Mouse (Mus musculus) bone marrow macrophage, adult 2 months (primary cell): ENCODE measurements at regions not wholly inside any gene's neighbourhood (a gene's known extent, or its start where the extent isn't known, plus 50 kb on each side); places are given as distances from the start of the nearest gene placed in this dataset.

Source experiments
- CTCF ChIP-seq: IDR thresholded peaks from 2 replicates; pipeline ENCODE4 v1.5.1; 2012; ENCODE audit warnings: low read depth, mild to moderate bottlenecking, low read length, moderate library complexity
- POLR2A ChIP-seq: IDR thresholded peaks from 2 replicates; pipeline ENCODE4 v1.6.1; 2012; ENCODE audit warnings: mild to moderate bottlenecking, low read depth, low read length, borderline replicate concordance

DNA sequence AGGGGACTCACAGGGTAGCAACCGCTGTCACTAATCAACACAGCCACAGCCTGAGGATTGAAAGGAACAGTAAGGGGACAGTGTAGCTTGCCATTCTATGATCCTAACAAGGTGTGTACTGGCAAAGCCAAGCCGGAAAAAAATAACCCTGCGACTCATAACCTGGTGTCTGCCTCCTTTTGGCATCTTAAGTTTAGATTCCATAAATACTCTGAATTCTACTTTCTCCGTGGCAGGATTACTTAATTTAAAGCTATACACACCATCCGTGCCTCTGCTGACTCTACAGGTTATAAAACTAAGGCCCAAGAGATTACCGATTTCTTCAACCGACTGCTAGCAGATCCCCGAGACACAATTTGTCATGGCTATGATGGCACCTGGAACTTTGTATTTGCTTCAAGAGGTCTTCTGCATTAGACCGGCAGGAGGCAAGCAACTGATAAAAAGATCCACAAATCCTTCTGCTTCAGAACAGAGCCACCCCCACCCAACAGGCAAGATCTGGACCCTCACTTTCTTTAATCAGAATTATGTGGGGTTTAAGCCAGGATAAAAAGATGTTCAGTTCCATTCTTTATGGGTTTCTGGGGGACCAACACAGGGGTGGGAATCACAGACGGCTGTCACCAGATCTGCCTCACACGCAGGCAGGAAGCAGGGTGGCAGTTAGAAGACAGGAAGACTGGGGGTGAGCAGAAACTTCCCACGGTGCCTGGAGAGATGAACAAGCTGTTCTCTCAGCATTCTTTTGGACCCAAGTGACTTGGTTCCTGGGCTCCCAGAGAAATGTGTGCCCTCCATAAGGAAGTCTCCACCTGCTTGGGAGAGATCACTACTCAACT lies 120.4 kb downstream of the Sox4 start:
- TF ChIP-seq CTCF (no peak), POLR2A (no peak)
